Mouse (Mus musculus) limb, embryonic 11.5 days (tissue): ENCODE results near the gene Gm5269. TPM values are rescaled to one million over a fixed set of nuclear protein-coding genes. Genes with fewer than 3 reads are reported as not detected.

Experiments used
- ATAC-seq: fragments of 200-750 bp; cut with Nextera tagmentation; 2 replicates; pipeline ENCODE4 v1.8.0; 2017; ENCODE audit warnings: low read depth; ENCODE audit not compliant: insufficient number of reproducible peaks, low FRiP score, low TSS enrichment
- DNase-seq: peaks from one replicate; pipeline ENCODE4 v3.0.0-alpha.2; 2015; ENCODE audit warnings: low spot score
- H3K27ac ChIP-seq: fragments of 300-500 bp; sonication (generic); replicated peaks from 2 replicates; pipeline ENCODE4 v1.5.1; 2014; ENCODE audit warnings: low read depth, mild to moderate bottlenecking, low read length
- H3K27me3 ChIP-seq: fragments of 300-500 bp; sonication (generic); 2 replicates; pipeline ENCODE4 v1.6.1; 2014; ENCODE audit warnings: mild to moderate bottlenecking, low read length, mixed read lengths; ENCODE audit not compliant: control insufficient read depth, insufficient read depth
- H3K36me3 ChIP-seq: fragments of 300-500 bp; sonication (generic); 2 replicates; pipeline ENCODE4 v1.6.1; 2014; ENCODE audit warnings: mild to moderate bottlenecking, low read length, moderate library complexity, mixed read lengths; ENCODE audit not compliant: control insufficient read depth, insufficient read depth
- H3K4me1 ChIP-seq: fragments of 300-500 bp; sonication (generic); 2 replicates; pipeline ENCODE4 v1.6.1; 2014; ENCODE audit warnings: low read length, mixed read lengths; ENCODE audit not compliant: control insufficient read depth, insufficient read depth
- H3K4me2 ChIP-seq: fragments of 300-500 bp; sonication (generic); 2 replicates; pipeline ENCODE4 v1.6.1; 2014; ENCODE audit warnings: low read depth, mild to moderate bottlenecking, moderate library complexity; ENCODE audit not compliant: severe bottlenecking
- H3K4me3 ChIP-seq: fragments of 300-500 bp; sonication (generic); 2 replicates; pipeline ENCODE4 v1.5.1; 2014; ENCODE audit warnings: low read depth, low read length
- H3K9ac ChIP-seq: fragments of 300-500 bp; sonication (generic); 2 replicates; pipeline ENCODE4 v1.6.1; 2014; ENCODE audit warnings: mild to moderate bottlenecking, low read length
- H3K9me3 ChIP-seq: fragments of 300-500 bp; sonication (generic); 2 replicates; pipeline ENCODE4 v1.6.1; 2016; ENCODE audit warnings: low read length; ENCODE audit not compliant: control insufficient read depth
- WGBS: fragments of 180-500 bp; shearing (Covaris S2); extraction: QIAGEN DNeasy Blood & Tissue Kit; methylation state at CpG from one replicate; pipeline ENCODE4 v1.1.7; 2014; 5-methylcytosine and 5-hydroxymethylcytosine counted together
- polyA plus RNA-seq: library from polyadenylated mRNA; unstranded; fragments of >200 nt; fragmentation: Nextera tagmentation; extraction: Ambion mirVana; gene quantifications from 2 replicates; pipeline ENCODE4 v1.2.1, GENCODE M21; 2014

Gm5269 gene
- polyA plus RNA-seq, 1 experiment from 2014 or later: not detected

GRCm38 (mm10) chr1:45875640-45876039 lies 14.4 kb downstream of the Gm5269 start:
- H3K27me3 ChIP-seq: no peaks in the 10 kb centered on the region
- DNase-seq: no peak
- no peaks in the 10 kb centered on the region for H3K36me3 ChIP-seq
- no peak overlapping the region for H3K27ac ChIP-seq
- H3K4me1 ChIP-seq: no peaks in the 10 kb centered on the region
- H3K9me3 ChIP-seq: no peaks in the 10 kb centered on the region
- H3K9ac ChIP-seq: no peak overlapping the region
- 78% methylated on average over 2 of the region's 2 CpGs for WGBS
- no peak overlapping the region for H3K4me2 ChIP-seq
- H3K4me3 ChIP-seq: no peak overlapping the region
- ATAC-seq: no peak

- no peak for ATAC-seq
- WGBS: 84% methylated on average over 2 of the region's 2 CpGs
Observed at GRCm38 (mm10) chr1:45873250-45873649, 16.8 kb downstream of the Gm5269 start.

GRCm38 (mm10) chr1:45868479-45869137 lies 21.5 kb downstream of the Gm5269 start:
- Histone ChIP-seq H3K27ac (no peak overlapping the region), H3K4me1 (peaks cover 6% of the 10 kb centered on the region; the same call in 1 of the 2 replicates), H3K36me3 (no peaks in the 10 kb centered on the region), H3K4me2 (no peak overlapping the region), H3K4me3 (no peak overlapping the region), H3K27me3 (no peaks in the 10 kb centered on the region), H3K9ac (no peak overlapping the region), H3K9me3 (no peaks in the 10 kb centered on the region)
- DNase-seq (no peak), ATAC-seq (no peak)
- 78% methylated on average over 3 of the region's 3 CpGs for WGBS

More at GRCm38 (mm10) chr1:45873250-45873649, 16.8 kb downstream of the Gm5269 start:
- H3K4me2 ChIP-seq: no peak overlapping the region
- H3K4me3 ChIP-seq: no peak overlapping the region
- H3K36me3 ChIP-seq: no peaks in the 10 kb centered on the region
- no peaks in the 10 kb centered on the region for H3K9me3 ChIP-seq
- H3K27ac ChIP-seq: no peak overlapping the region
- no peaks in the 10 kb centered on the region for H3K27me3 ChIP-seq
- DNase-seq: no peak
- H3K9ac ChIP-seq: no peak overlapping the region
- H3K4me1 ChIP-seq: no peaks in the 10 kb centered on the region

GRCm38 (mm10) chr1:45868050-45868449 lies 22.0 kb downstream of the Gm5269 start:
- WGBS: 54% methylated on average over 1 of the region's 1 CpGs

GRCm38 (mm10) chr1:45866288-45867018 lies 23.6 kb downstream of the Gm5269 start:
- Histone ChIP-seq H3K27ac (no peak overlapping the region), H3K4me3 (no peak overlapping the region), H3K9me3 (no peaks in the 10 kb centered on the region), H3K4me1 (peaks cover 6% of the 10 kb centered on the region; the same call in 1 of the 2 replicates), H3K9ac (no peak overlapping the region), H3K27me3 (no peaks in the 10 kb centered on the region), H3K36me3 (no peaks in the 10 kb centered on the region), H3K4me2 (no peak overlapping the region)
- 10% methylated on average over 3 of the region's 3 CpGs for WGBS
- ATAC-seq (0 out of 2 replicates have a peak, but pooled peaks have one; percentile 62), DNase-seq (no peak)

More at GRCm38 (mm10) chr1:45868050-45868449, 22.0 kb downstream of the Gm5269 start:
- Histone ChIP-seq H3K27ac (no peak overlapping the region), H3K27me3 (no peaks in the 10 kb centered on the region), H3K4me3 (no peak overlapping the region), H3K36me3 (no peaks in the 10 kb centered on the region), H3K4me1 (peaks cover 6% of the 10 kb centered on the region; the same call in 1 of the 2 replicates), H3K9ac (no peak overlapping the region), H3K9me3 (no peaks in the 10 kb centered on the region), H3K4me2 (no peak overlapping the region)
- DNase-seq (no peak), ATAC-seq (no peak)

- DNase-seq (no peak), ATAC-seq (no peak)
- H3K36me3 ChIP-seq: no peaks in the 10 kb centered on the region
- H3K4me1 ChIP-seq: peaks cover 6% of the 10 kb centered on the region; the same call in 1 of the 2 replicates
- H3K27me3 ChIP-seq: no peaks in the 10 kb centered on the region
- H3K4me2 ChIP-seq: no peak overlapping the region
- no peak overlapping the region for H3K27ac ChIP-seq
- WGBS: 50% methylated on average over 5 of the region's 5 CpGs
- no peak overlapping the region for H3K4me3 ChIP-seq
- H3K9me3 ChIP-seq: no peaks in the 10 kb centered on the region
- no peak overlapping the region for H3K9ac ChIP-seq
Observed at GRCm38 (mm10) chr1:45865727-45866126, 24.3 kb downstream of the Gm5269 start.

- Histone ChIP-seq H3K4me3 (no peak overlapping the region), H3K9me3 (no peaks in the 10 kb centered on the region), H3K27me3 (no peaks in the 10 kb centered on the region), H3K36me3 (no peaks in the 10 kb centered on the region), H3K27ac (no peak overlapping the region), H3K4me2 (no peak overlapping the region), H3K9ac (no peak overlapping the region), H3K4me1 (peaks cover 6% of the 10 kb centered on the region; the same call in 1 of the 2 replicates)
- WGBS: 10% methylated on average over 1 of the region's 1 CpGs
- no peak for DNase-seq
- ATAC-seq: no peak
Observed at GRCm38 (mm10) chr1:45865316-45865715, 24.8 kb downstream of the Gm5269 start.

GRCm38 (mm10) chr1:45864564-45865014 lies 25.5 kb downstream of the Gm5269 start:
- H3K27ac ChIP-seq: no peak overlapping the region
- WGBS: 56% methylated on average over 4 of the region's 4 CpGs
- H3K9ac ChIP-seq: no peak overlapping the region
- H3K36me3 ChIP-seq: no peaks in the 10 kb centered on the region
- ATAC-seq (no peak), DNase-seq (no peak)
- H3K9me3 ChIP-seq: no peaks in the 10 kb centered on the region
- no peak overlapping the region for H3K4me3 ChIP-seq
- H3K4me1 ChIP-seq: peaks cover 6% of the 10 kb centered on the region; the same call in 1 of the 2 replicates
- H3K4me2 ChIP-seq: no peak overlapping the region
- H3K27me3 ChIP-seq: no peaks in the 10 kb centered on the region
